ENCODE assay signal across 16 mouse cellular contexts in the genomic region with DNA sequence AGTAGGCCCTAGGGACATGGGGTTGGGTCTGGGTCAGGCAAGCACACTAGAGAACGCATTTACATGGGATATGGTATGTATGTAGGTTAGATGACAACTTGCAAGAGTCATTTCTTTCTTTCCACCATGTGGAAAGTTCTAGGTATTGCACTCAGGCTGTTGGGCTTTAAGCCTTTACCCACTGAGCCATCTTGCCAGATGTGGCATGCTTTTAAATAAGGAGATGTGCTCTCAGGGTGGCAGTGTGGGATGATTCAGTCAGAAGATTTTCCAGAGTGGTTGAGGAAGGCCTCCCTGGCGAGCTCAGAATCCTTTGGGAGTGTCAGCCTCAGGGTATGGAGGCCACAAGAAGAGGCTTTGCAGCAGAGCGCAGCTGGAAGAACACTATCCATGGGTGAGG.
A peak's percentile ranks its signal among the peaks of the same experiment; 100 is the strongest.
DNase-seq lines count a peak whose midpoint lies in the region; ATAC-seq and TF ChIP-seq lines count a peak whose summit lies in the region.
"Had no signal": no experiment of that assay in that cellular context is flagged by ENCODE, and none has a peak within 500 bp of the region (broad histone marks: within the 10 kb centered on the region; RNA-seq: fewer than 3 reads in every experiment).

No protein-coding gene starts in this region.

- no peak for TF ChIP-seq CTCF in CH12.LX (conservative IDR thresholded peaks at IDR 0.05 in 1 of 2, IDR thresholded peaks at IDR 0.05 in 1 of 2; ENCODE audit: low read depth in 2 of 2, low read length in 2 of 2)
- peak; percentile 44; the same call in 1 of the 2 replicates for TF ChIP-seq CTCF in hindbrain, postnatal 0 days (IDR thresholded peaks at IDR 0.05; ENCODE audit: low read depth)

- H3K27me3 ChIP-seq in kidney, embryonic 15.5 days, result peaks cover 4% of the 10 kb centered on the region; the same call in 1 of the 2 replicates
- H3K27me3 ChIP-seq in CH12.LX (replicated peaks), result no peaks in the 10 kb centered on the region
- peaks cover 3% of the 10 kb centered on the region; the same call in 1 of the 2 replicates for H3K27me3 ChIP-seq in embryonic facial prominence, embryonic 11.5 days (ENCODE audit: control insufficient read depth, insufficient read depth, low read length)
- no peaks in the 10 kb centered on the region for H3K27me3 ChIP-seq in hindbrain, postnatal 0 days (ENCODE audit: insufficient read depth, low read length)
- H3K27me3 ChIP-seq: forebrain, embryonic 13.5 days; heart, embryonic 13.5 days; midbrain, embryonic 15.5 days had no signal

- in situ Hi-C loops in CH12.LX (cut with MboI; ENCODE audit: low pct_ligation_motif_present, low pct_unique_long_range_greater_than_20kb, low sequenced_read_pairs), result no loop called here

- peaks cover 14% of the 10 kb centered on the region for H3K4me1 ChIP-seq in kidney, embryonic 15.5 days
- peaks cover 0 to 3% of the 10 kb centered on the region in 2 experiments; a peak in 2 of 4 replicates for H3K4me1 ChIP-seq in CH12.LX (ENCODE audit: control insufficient read depth in 1 of 2, insufficient read depth in 2 of 2)
- peaks cover 8% of the 10 kb centered on the region for H3K4me1 ChIP-seq in embryonic facial prominence, embryonic 11.5 days (ENCODE audit: control insufficient read depth, insufficient read depth, low read length)
- peaks cover 8% of the 10 kb centered on the region; the same call in 1 of the 2 replicates for H3K4me1 ChIP-seq in hindbrain, postnatal 0 days (ENCODE audit: insufficient read depth, low read length)
- H3K4me1 ChIP-seq: forebrain, embryonic 13.5 days had no signal

- dilution Hi-C loops in CH12.LX (cut with MboI; ENCODE audit: extremely low pct_ligation_motif_present, extremely low pct_unique_long_range_greater_than_20kb, low sequenced_read_pairs), result no loop called here

- no peak for TF ChIP-seq EP300 in CH12.LX (IDR thresholded peaks at IDR 0.05; ENCODE audit: low read length)

- no peaks in the 10 kb centered on the region for H3K9me3 ChIP-seq in kidney, embryonic 15.5 days (replicated peaks)
- no peaks in the 10 kb centered on the region for H3K9me3 ChIP-seq in CH12.LX (replicated peaks; ENCODE audit: low read length)
- H3K9me3 ChIP-seq in embryonic facial prominence, embryonic 11.5 days (replicated peaks; ENCODE audit: control insufficient read depth, low read length), result no peaks in the 10 kb centered on the region
- no peaks in the 10 kb centered on the region for H3K9me3 ChIP-seq in hindbrain, postnatal 0 days (ENCODE audit: low read length)
- H3K9me3 ChIP-seq: forebrain, embryonic 13.5 days; heart, embryonic 13.5 days; midbrain, embryonic 15.5 days had no signal

- H3K9ac ChIP-seq in kidney, embryonic 15.5 days, result no peak overlapping the region
- H3K9ac ChIP-seq in CH12.LX (ENCODE audit: insufficient read depth, low read depth), result no peak overlapping the region
- H3K9ac ChIP-seq in embryonic facial prominence, embryonic 11.5 days (replicated peaks; ENCODE audit: low read length), result no peak overlapping the region
- no peak overlapping the region for H3K9ac ChIP-seq in hindbrain, postnatal 0 days (replicated peaks; ENCODE audit: low read length)
- H3K9ac ChIP-seq: forebrain, embryonic 13.5 days; heart, embryonic 13.5 days; liver, postnatal 0 days; midbrain, embryonic 15.5 days had no signal

- H3K36me3 ChIP-seq in kidney, embryonic 15.5 days, result no peaks in the 10 kb centered on the region
- no peaks in the 10 kb centered on the region for H3K36me3 ChIP-seq in CH12.LX (replicated peaks in 1 of 2; ENCODE audit: control insufficient read depth in 1 of 2, insufficient read depth in 1 of 2, low read length in 1 of 2)
- no peaks in the 10 kb centered on the region for H3K36me3 ChIP-seq in embryonic facial prominence, embryonic 11.5 days (replicated peaks; ENCODE audit: control insufficient read depth, insufficient read depth, low read depth, low read length)
- no peaks in the 10 kb centered on the region for H3K36me3 ChIP-seq in hindbrain, postnatal 0 days (ENCODE audit: insufficient read depth, low read length)
- H3K36me3 ChIP-seq: heart, embryonic 13.5 days; midbrain, embryonic 15.5 days had no signal

- no peak overlapping the region for H3K4me3 ChIP-seq in kidney, embryonic 15.5 days (replicated peaks)
- H3K4me3 ChIP-seq in CH12.LX (replicated peaks in 1 of 3; ENCODE audit: low read depth in 2 of 3, low read length in 2 of 3, poor library complexity in 1 of 3), result no peak overlapping the region
- no peak overlapping the region for H3K4me3 ChIP-seq in embryonic facial prominence, embryonic 11.5 days (ENCODE audit: low read depth, low read length)
- no peak overlapping the region for H3K4me3 ChIP-seq in hindbrain, postnatal 0 days (ENCODE audit: low read length)
- H3K4me3 ChIP-seq: forebrain, embryonic 13.5 days; heart, embryonic 13.5 days; midbrain, embryonic 15.5 days had no signal

- no peak overlapping the region for H3K27ac ChIP-seq in kidney, embryonic 15.5 days
- H3K27ac ChIP-seq in CH12.LX (ENCODE audit: insufficient read depth, low read depth), result no peak overlapping the region
- H3K27ac ChIP-seq in embryonic facial prominence, embryonic 11.5 days (replicated peaks; ENCODE audit: low read depth, low read length), result no peak overlapping the region
- no peak overlapping the region for H3K27ac ChIP-seq in hindbrain, postnatal 0 days
- H3K27ac ChIP-seq: forebrain, embryonic 13.5 days; heart, embryonic 13.5 days; midbrain, embryonic 15.5 days had no signal

- no peak for TF ChIP-seq RAD21 in CH12.LX (IDR thresholded peaks at IDR 0.05; ENCODE audit: low read depth, low read length)

- H3K79me2 ChIP-seq in CH12.LX (replicated peaks; ENCODE audit: control insufficient read depth, extremely low read depth, insufficient read depth, poor library complexity, severe bottlenecking), result no peaks in the 10 kb centered on the region

- ATAC-seq in kidney, embryonic 15.5 days (replicated peaks; ENCODE audit: low FRiP score), result 0 out of 2 replicates have a peak, but pooled peaks have one; percentile 33
- ATAC-seq in embryonic facial prominence, embryonic 11.5 days (replicated peaks; ENCODE audit: insufficient number of reproducible peaks, low FRiP score, low TSS enrichment, low read depth), result no peak; the same call in none of the 2 replicates
- ATAC-seq in hindbrain, postnatal 0 days, result 0 out of 2 replicates have a peak, but pooled peaks have one; percentile 7
- ATAC-seq: CD4-positive, CD25-positive, alpha-beta regulatory T cell, adult 4 months; forebrain, embryonic 13.5 days; liver, postnatal 0 days; midbrain, embryonic 15.5 days had no signal

- intact Hi-C loops in left cerebral cortex, postnatal 25 days (cut with DNase I), result no loop called here

- TF ChIP-seq POLR2A in CH12.LX (IDR thresholded peaks at IDR 0.05; ENCODE audit: low read depth, low read length), result no peak

- 79% methylated on average over 3 of the region's 3 CpGs for WGBS in kidney, embryonic 15.5 days
- WGBS in embryonic facial prominence, embryonic 11.5 days, result 42% methylated on average over 3 of the region's 3 CpGs
- 71% methylated on average over 3 of the region's 3 CpGs for WGBS in hindbrain, postnatal 0 days

- no peak overlapping the region for H3K4me2 ChIP-seq in kidney, embryonic 15.5 days
- no peak overlapping the region for H3K4me2 ChIP-seq in CH12.LX (ENCODE audit: insufficient read depth, low read depth, poor library complexity, severe bottlenecking)
- no peak overlapping the region for H3K4me2 ChIP-seq in embryonic facial prominence, embryonic 11.5 days (ENCODE audit: low read depth, low read length)
- H3K4me2 ChIP-seq in hindbrain, postnatal 0 days (ENCODE audit: low read depth, low read length), result no peak overlapping the region
- H3K4me2 ChIP-seq: forebrain, embryonic 13.5 days; heart, embryonic 13.5 days; midbrain, embryonic 15.5 days had no signal

- DNase-seq in kidney, adult 8-10 months, result no peak
- DNase-seq in CH12.LX (ENCODE audit: extremely low read depth), result no peak
- DNase-seq in embryonic facial prominence, embryonic 11.5 days (ENCODE audit: low spot score), result peak; percentile 36
- no peak for DNase-seq in hindbrain, postnatal 0 days (ENCODE audit: low spot score)
- DNase-seq in left cerebral cortex, postnatal 25 days (ENCODE audit: low spot score in 2 of 2), result no peak
- no peak for DNase-seq in layer of hippocampus, adult 9-11 months
- DNase-seq in right cerebral cortex, postnatal 10 days (ENCODE audit: low spot score in 2 of 2), result no peak
- DNase-seq: adrenal gland, postnatal 36 days; kidney, postnatal 10 days; liver, postnatal 0 days; right cerebral cortex, postnatal 4 days had no signal

TF ChIP-seq in CH12.LX, 34 proteins besides CTCF, POLR2A, EP300 and RAD21:
- TF ChIP-seq JUND (conservative IDR thresholded peaks at IDR 0.05; ENCODE audit: low read depth, low read length) (no peak), SMC3 (IDR thresholded peaks at IDR 0.05; ENCODE audit: low read depth, low read length) (0 out of 2 replicates have a peak, but pooled peaks have one; percentile 4)
